Mouse (Mus musculus) limb, embryonic 15.5 days (tissue): ENCODE measurements at regions not wholly inside any gene's neighbourhood (a gene's known extent, or its start where the extent isn't known, plus 50 kb on each side); places are given as distances from the start of the nearest gene placed in this dataset.

Experiments
- ATAC-seq: fragments of 200-750 bp; cut with Nextera tagmentation; 2 replicates; pipeline ENCODE4 v1.8.0; 2017; ENCODE audit warnings: low read depth, moderate TSS enrichment; ENCODE audit not compliant: insufficient number of reproducible peaks, low FRiP score, low TSS enrichment
- H3K27ac ChIP-seq: fragments of 300-500 bp; sonication (generic); 2 replicates; pipeline ENCODE4 v1.5.1; 2015; ENCODE audit warnings: moderate library complexity, mild to moderate bottlenecking, inconsistent platforms
- H3K27me3 ChIP-seq: fragments of 300-500 bp; sonication (generic); 2 replicates; pipeline ENCODE4 v1.6.1; 2015; ENCODE audit warnings: inconsistent platforms
- H3K36me3 ChIP-seq: fragments of 300-500 bp; sonication (generic); 2 replicates; pipeline ENCODE4 v1.6.1; 2015; ENCODE audit warnings: inconsistent platforms
- H3K4me1 ChIP-seq: fragments of 300-500 bp; sonication (generic); 2 replicates; pipeline ENCODE4 v1.6.1; 2015; ENCODE audit warnings: inconsistent platforms
- H3K4me2 ChIP-seq: fragments of 300-500 bp; sonication (generic); 2 replicates; pipeline ENCODE4 v1.6.1; 2015; ENCODE audit warnings: mild to moderate bottlenecking, inconsistent platforms
- H3K4me3 ChIP-seq: fragments of 300-500 bp; sonication (generic); 2 replicates; pipeline ENCODE4 v1.5.1; 2015; ENCODE audit warnings: mild to moderate bottlenecking, inconsistent platforms
- H3K9ac ChIP-seq: fragments of 300-500 bp; sonication (generic); 2 replicates; pipeline ENCODE4 v1.6.1; 2015; ENCODE audit warnings: inconsistent platforms
- H3K9me3 ChIP-seq: fragments of 300-500 bp; sonication (generic); 2 replicates; pipeline ENCODE4 v1.6.1; 2016; ENCODE audit warnings: inconsistent platforms
- WGBS: fragments of 180-500 bp; shearing (Covaris S2); methylation state at CpG from one replicate; pipeline ENCODE4 v1.1.7; 2015; 5-methylcytosine and 5-hydroxymethylcytosine counted together

GRCm38 (mm10) chr1:14369957-14370833 is 1722.9 kb downstream of the 4930444P10Rik start:
- Histone ChIP-seq H3K9ac (no peak overlapping the region), H3K4me1 (no peaks in the 10 kb centered on the region), H3K27me3 (no peaks in the 10 kb centered on the region), H3K4me3 (no peak overlapping the region), H3K4me2 (no peak overlapping the region), H3K27ac (no peak overlapping the region), H3K36me3 (no peaks in the 10 kb centered on the region), H3K9me3 (no peaks in the 10 kb centered on the region)
- ATAC-seq = no peak
- 71% methylated on average over 3 of the region's 3 CpGs for WGBS

- H3K4me1 ChIP-seq = peaks cover 7% of the 10 kb centered on the region
- no peak overlapping the region for H3K4me3 ChIP-seq
- H3K27ac ChIP-seq = no peak overlapping the region
- no peak for ATAC-seq
- H3K4me2 ChIP-seq = no peak overlapping the region
- no peaks in the 10 kb centered on the region for H3K36me3 ChIP-seq
- peaks cover 4% of the 10 kb centered on the region; the same call in 1 of the 2 replicates for H3K27me3 ChIP-seq
- H3K9me3 ChIP-seq = no peaks in the 10 kb centered on the region
- WGBS = 50% methylated on average over 2 of the region's 2 CpGs
- no peak overlapping the region for H3K9ac ChIP-seq
Observed at GRCm38 (mm10) chr1:14359998-14360640, 1733.0 kb downstream of the 4930444P10Rik start.
